Mouse (Mus musculus): ENCODE results near the gene Plac9b. TPM values are rescaled to one million over a fixed set of nuclear protein-coding genes. Genes with fewer than 3 reads are reported as not detected.

The Plac9b gene
- total and polyA plus RNA-seq, 3 experiments, result 24.0 to 76.6 (median 28.8) TPM

Other genes starting within 250 kb of the Plac9b start
- gene Cphx1, start 244.2 kb downstream of the Plac9b start, total RNA-seq (2021), result not detected
- not detected in 2 replicates for gene Cphx1, start 244.2 kb downstream of the Plac9b start, polyA plus RNA-seq (2012; rRNA removed)
- gene Duxbl1, start 203.9 kb downstream of the Plac9b start, total RNA-seq (2021), result not detected
- gene Duxbl1, start 203.9 kb downstream of the Plac9b start, polyA plus RNA-seq (2012; rRNA removed), result 0.28 TPM in 1 of 2 replicates, not detected in the other
- 10 to 100 TPM; 10.2 to 28.6 TPM for gene Gm9780, start 139.8 kb downstream of the Plac9b start, total RNA-seq (2021)
- gene Gm9780, start 139.8 kb downstream of the Plac9b start, polyA plus RNA-seq (2012; rRNA removed), result 211 and 268 TPM in 2 replicates
- 10 to 100 TPM in 1 of 2 experiments, 1 to 10 TPM in 1; 1.5 to 13.8 TPM for gene Tmem254c, start 115.1 kb downstream of the Plac9b start, total RNA-seq (2021)
- gene Tmem254c, start 115.1 kb downstream of the Plac9b start, polyA plus RNA-seq (2012; rRNA removed), result 11.8 and 16.0 TPM in 2 replicates
- not detected for gene Cphx2, start 101.0 kb downstream of the Plac9b start, total RNA-seq (2021)
- not detected in 2 replicates for gene Cphx2, start 101.0 kb downstream of the Plac9b start, polyA plus RNA-seq (2012; rRNA removed)
- not detected for gene Cphx3, start 100.2 kb downstream of the Plac9b start, total RNA-seq (2021)
- gene Cphx3, start 100.2 kb downstream of the Plac9b start, polyA plus RNA-seq (2012; rRNA removed), result not detected in 2 replicates
- gene Duxbl2, start 64.1 kb downstream of the Plac9b start, total RNA-seq (2021), result not detected
- gene Duxbl2, start 64.1 kb downstream of the Plac9b start, polyA plus RNA-seq (2012; rRNA removed), result 0.09 TPM in 1 of 2 replicates, not detected in the other
- 10 to 100 TPM in 1 of 2 experiments, 1 to 10 TPM in 1; 8.5 to 22.8 TPM for gene Tmem254b, start 24.6 kb upstream of the Plac9b start, total RNA-seq (2021)
- gene Tmem254b, start 24.6 kb upstream of the Plac9b start, polyA plus RNA-seq (2012; rRNA removed), result 14.3 and 22.1 TPM in 2 replicates
- under 1 TPM; 0.38 to 0.46 TPM for gene Duxbl3, start 75.5 kb upstream of the Plac9b start, total RNA-seq (2021)
- not detected in 2 replicates for gene Duxbl3, start 75.5 kb upstream of the Plac9b start, polyA plus RNA-seq (2012; rRNA removed)

All from adrenal gland, adult 2 months (tissue).